Mouse (Mus musculus) CD4-positive helper T cell, adult 2 months (primary cell): ENCODE measurements around the gene St6galnac4.

ENCODE experiments used
- DNase-seq: peaks from one replicate; pipeline ENCODE4 v3.0.0-alpha.2; 2012; ENCODE audit warnings: low read depth, missing footprints, low spot score

Gene St6galnac4

GRCm38 (mm10) chr2:32570698-32571494 is 16.0 kb upstream of the St6galnac4 start, which contains the start of gene Dpm2:
TSS of gene Dpm2 (plus strand) at chr2:32570858.
- DNase-seq: peak; percentile 93

GRCm38 (mm10) chr2:32572196-32572595 is 14.7 kb upstream of the St6galnac4 start:
- DNase-seq: no peak

- no peak for DNase-seq
These were observed 12.4 kb upstream of the St6galnac4 start, which contains the start of gene Pip5kl1 for GRCm38 (mm10) chr2:32574497-32574896. TSS of gene Pip5kl1 (plus strand) at chr2:32574797.

- peak; percentile 78 for DNase-seq
These were observed 11.9 kb upstream of the St6galnac4 start for GRCm38 (mm10) chr2:32574901-32575585.

GRCm38 (mm10) chr2:32575586-32576160 is 11.2 kb upstream of the St6galnac4 start, which contains the start of gene 9430097D07Rik:
TSS of gene 9430097D07Rik (minus strand) at chr2:32575684.
- DNase-seq: peak; percentile 80

GRCm38 (mm10) chr2:32576532-32576931 is 10.4 kb upstream of the St6galnac4 start:
- DNase-seq: no peak

- no peak for DNase-seq
These were observed 8.5 kb upstream of the St6galnac4 start for GRCm38 (mm10) chr2:32578146-32579046.

GRCm38 (mm10) chr2:32581450-32582095 is 5.3 kb upstream of the St6galnac4 start:
- no peak for DNase-seq

- peak; percentile 82 for DNase-seq
These were observed 3.8 kb upstream of the St6galnac4 start for GRCm38 (mm10) chr2:32582830-32583799.

GRCm38 (mm10) chr2:32585149-32585714 is 1.7 kb upstream of the St6galnac4 start:
- DNase-seq: no peak

GRCm38 (mm10) chr2:32587731-32588321 is 931 bp downstream of the St6galnac4 start:
- peak; percentile 82 for DNase-seq

GRCm38 (mm10) chr2:32589213-32589795 is 2.4 kb downstream of the St6galnac4 start:
- DNase-seq: no peak

- DNase-seq: no peak
These were observed 3.3 kb downstream of the St6galnac4 start for GRCm38 (mm10) chr2:32590224-32590623.

GRCm38 (mm10) chr2:32591249-32591648 is 4.4 kb downstream of the St6galnac4 start:
- DNase-seq: no peak

GRCm38 (mm10) chr2:32596725-32597124 is 9.8 kb downstream of the St6galnac4 start:
- DNase-seq: no peak

- no peak for DNase-seq
These were observed 10.4 kb downstream of the St6galnac4 start for GRCm38 (mm10) chr2:32597248-32597647.

- DNase-seq: no peak
These were observed 10.8 kb downstream of the St6galnac4 start for GRCm38 (mm10) chr2:32597699-32598098.

- DNase-seq: no peak
These were observed 11.6 kb downstream of the St6galnac4 start for GRCm38 (mm10) chr2:32598506-32598905.
